Mouse (Mus musculus): ENCODE measurements at regions not wholly inside any gene's neighbourhood (a gene's known extent, or its start where the extent isn't known, plus 50 kb on each side); places are given as distances from the start of the nearest gene placed in this dataset.
A peak's percentile ranks its signal among the peaks of the same experiment; 100 is the strongest.

- no peak for DNase-seq (ENCODE audit: low spot score)
Measured at GRCm38 (mm10) chr5:47115882-47116281, 867.1 kb upstream of the Slit2 start.

- no peak for DNase-seq (ENCODE audit: low spot score)
Measured at GRCm38 (mm10) chr5:47095703-47096102, 887.2 kb upstream of the Slit2 start.

- DNase-seq (ENCODE audit: low spot score) = no peak
Measured at GRCm38 (mm10) chr5:47052942-47053341, 930.0 kb upstream of the Slit2 start.

- peak; percentile 18 for DNase-seq (ENCODE audit: low spot score)
Measured at GRCm38 (mm10) chr5:47036752-47037151, 946.2 kb upstream of the Slit2 start.

- no peak for DNase-seq (ENCODE audit: low spot score)
Measured at GRCm38 (mm10) chr5:47034021-47034420, 948.9 kb upstream of the Slit2 start.

GRCm38 (mm10) chr5:47014351-47014750, 968.6 kb upstream of the Slit2 start:
- peak; percentile 53 for DNase-seq (ENCODE audit: low spot score)

GRCm38 (mm10) chr5:46992557-46992956, 990.4 kb upstream of the Slit2 start:
- DNase-seq (ENCODE audit: low spot score) = no peak

- no peak for DNase-seq (ENCODE audit: low spot score)
Measured at GRCm38 (mm10) chr5:46986519-46986918, 996.4 kb upstream of the Slit2 start.

- peak; percentile 51 for DNase-seq (ENCODE audit: low spot score)
Measured at GRCm38 (mm10) chr5:46980326-46980725, 1002.6 kb upstream of the Slit2 start.

GRCm38 (mm10) chr5:46968870-46969436, 1014.0 kb upstream of the Slit2 start:
- DNase-seq (ENCODE audit: low spot score) = no peak

- peak; percentile 33 for DNase-seq (ENCODE audit: low spot score)
Measured at GRCm38 (mm10) chr5:46960749-46961148, 1022.2 kb upstream of the Slit2 start.

GRCm38 (mm10) chr5:46926324-46926723, 1056.6 kb upstream of the Slit2 start:
- DNase-seq (ENCODE audit: low spot score) = no peak

GRCm38 (mm10) chr5:46901909-46902308, 1044.5 kb upstream of the Lcorl start:
- DNase-seq (ENCODE audit: low spot score) = no peak

GRCm38 (mm10) chr5:46894037-46894436, 1036.6 kb upstream of the Lcorl start:
- DNase-seq (ENCODE audit: low spot score) = no peak

GRCm38 (mm10) chr5:46883956-46884355, 1026.5 kb upstream of the Lcorl start:
- DNase-seq (ENCODE audit: low spot score) = no peak

GRCm38 (mm10) chr5:46856837-46857236, 999.4 kb upstream of the Lcorl start:
- DNase-seq (ENCODE audit: low spot score) = no peak

GRCm38 (mm10) chr5:46845175-46845574, 987.8 kb upstream of the Lcorl start:
- no peak for DNase-seq (ENCODE audit: low spot score)

GRCm38 (mm10) chr5:46836810-46837209, 979.4 kb upstream of the Lcorl start:
- no peak for DNase-seq (ENCODE audit: low spot score)

- no peak for DNase-seq (ENCODE audit: low spot score)
Measured at GRCm38 (mm10) chr5:46830797-46831618, 973.6 kb upstream of the Lcorl start.

- DNase-seq (ENCODE audit: low spot score) = no peak
Measured at GRCm38 (mm10) chr5:46830114-46830513, 972.7 kb upstream of the Lcorl start.

- no peak for DNase-seq (ENCODE audit: low spot score)
Measured at GRCm38 (mm10) chr5:46826381-46826780, 969.0 kb upstream of the Lcorl start.

GRCm38 (mm10) chr5:46824934-46825333, 967.5 kb upstream of the Lcorl start:
- DNase-seq (ENCODE audit: low spot score) = no peak

- DNase-seq (ENCODE audit: low spot score) = no peak
Measured at GRCm38 (mm10) chr5:46795102-46795501, 937.7 kb upstream of the Lcorl start.

All from adipocyte (in vitro differentiated cells).